Mouse (Mus musculus) erythroid progenitor cell, adult 5-6 weeks (primary cell): ENCODE results near the gene Gm10277. TPM values are rescaled to one million over a fixed set of nuclear protein-coding genes. Genes with fewer than 3 reads are reported as not detected.
A peak's percentile ranks its signal among the peaks of the same experiment; 100 is the strongest.
"Not testable (repeated sequence)": the region's sequence is repeated elsewhere in the genome, so short reads cannot be mapped to it uniquely, and the experiment has no call there.

Experiments
- ATAC-seq: replicated peaks from 2 replicates; pipeline ENCODE4 v1.8.0; 2016; ENCODE audit warnings: moderate number of reproducible peaks, mild to moderate bottlenecking, moderate TSS enrichment, inconsistent platforms; ENCODE audit not compliant: poor library complexity, low FRiP score, severe bottlenecking
- total RNA-seq, 2 experiments: library from RNA; stranded (forward) in 1 of 2; stranded (reverse) in 1 of 2; fragments of 150-400 nt in 1 of 2; fragments of 186-747, 209-891 nt in 1 of 2; gene quantifications; 2 replicates each; pipeline versions ENCODE4 v1.2.3 to v1.2.4; 2015 to 2017; ENCODE audit warnings: low replicate concordance in 2 of 2

Gm10277 gene
- total RNA-seq, 2 experiments from 2014 or later: not detected

DNA sequence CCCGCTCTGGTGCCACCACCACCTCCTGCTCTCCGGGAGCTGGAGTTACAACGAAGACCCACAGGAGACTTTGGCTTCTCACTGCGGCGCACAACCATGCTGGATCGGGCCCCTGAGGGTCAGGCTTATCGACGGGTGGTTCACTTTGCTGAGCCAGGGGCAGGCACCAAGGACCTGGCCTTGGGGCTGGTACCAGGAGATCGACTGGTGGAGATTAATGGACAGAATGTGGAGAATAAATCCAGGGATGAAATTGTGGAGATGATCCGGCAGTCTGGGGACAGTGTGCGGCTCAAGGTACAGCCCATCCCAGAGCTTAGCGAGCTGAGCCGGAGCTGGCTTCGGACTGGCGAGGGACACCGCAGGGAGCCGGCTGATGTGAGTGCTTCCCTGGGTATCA is 9.6 kb downstream of the Gm10277 start:
- no peak for ATAC-seq

DNA sequence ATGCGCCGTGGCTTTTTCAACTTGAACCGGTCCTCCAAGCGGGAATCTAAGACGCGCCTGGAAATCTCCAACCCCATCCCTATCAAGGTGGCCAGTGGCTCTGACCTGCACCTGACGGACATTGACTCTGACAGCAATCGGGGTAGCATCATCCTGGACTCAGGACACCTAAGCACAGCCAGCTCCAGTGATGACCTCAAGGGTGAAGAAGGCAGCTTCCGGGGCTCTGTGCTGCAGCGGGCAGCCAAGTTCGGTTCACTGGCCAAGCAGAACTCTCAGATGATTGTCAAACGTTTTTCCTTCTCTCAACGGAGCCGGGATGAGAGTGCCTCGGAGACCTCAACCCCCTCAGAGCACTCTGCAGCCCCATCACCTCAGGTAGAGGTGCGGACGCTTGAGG is 10.1 kb downstream of the Gm10277 start:
- ATAC-seq: no peak

DNA sequence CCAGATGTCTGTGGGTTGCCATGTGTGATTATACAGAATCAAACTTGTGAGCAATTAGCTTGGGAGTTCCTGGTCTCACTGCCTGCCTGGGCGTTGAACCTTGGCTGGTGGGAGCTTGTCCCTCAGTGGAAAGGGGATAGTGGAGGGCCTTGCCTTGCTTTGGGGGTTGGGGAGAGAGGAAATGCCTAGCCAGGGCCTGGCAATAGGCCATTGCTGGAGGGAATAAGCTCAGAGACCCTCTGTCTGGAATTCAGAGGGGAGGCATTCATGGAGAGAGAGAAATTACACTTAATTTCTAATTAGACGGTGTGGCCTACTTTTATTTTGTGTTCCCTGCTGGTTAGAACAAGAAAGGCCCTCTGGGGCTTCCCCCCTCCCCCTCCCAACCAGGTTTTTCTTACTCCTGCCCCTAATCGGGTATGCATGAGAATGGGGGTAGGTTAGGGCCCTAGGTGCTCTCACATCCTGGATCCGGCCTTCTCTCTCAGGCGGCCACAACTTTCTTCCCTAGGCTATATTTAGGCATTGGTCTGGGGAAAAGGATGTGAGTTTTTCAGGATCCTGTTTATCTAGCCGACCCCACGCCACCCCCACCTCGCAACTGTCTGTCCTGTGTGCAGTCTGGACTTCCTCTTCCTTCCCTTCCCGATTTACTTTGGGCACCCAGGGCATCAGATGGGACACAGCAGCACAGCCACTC is 11.7 kb downstream of the Gm10277 start:
- ATAC-seq: no peak

DNA sequence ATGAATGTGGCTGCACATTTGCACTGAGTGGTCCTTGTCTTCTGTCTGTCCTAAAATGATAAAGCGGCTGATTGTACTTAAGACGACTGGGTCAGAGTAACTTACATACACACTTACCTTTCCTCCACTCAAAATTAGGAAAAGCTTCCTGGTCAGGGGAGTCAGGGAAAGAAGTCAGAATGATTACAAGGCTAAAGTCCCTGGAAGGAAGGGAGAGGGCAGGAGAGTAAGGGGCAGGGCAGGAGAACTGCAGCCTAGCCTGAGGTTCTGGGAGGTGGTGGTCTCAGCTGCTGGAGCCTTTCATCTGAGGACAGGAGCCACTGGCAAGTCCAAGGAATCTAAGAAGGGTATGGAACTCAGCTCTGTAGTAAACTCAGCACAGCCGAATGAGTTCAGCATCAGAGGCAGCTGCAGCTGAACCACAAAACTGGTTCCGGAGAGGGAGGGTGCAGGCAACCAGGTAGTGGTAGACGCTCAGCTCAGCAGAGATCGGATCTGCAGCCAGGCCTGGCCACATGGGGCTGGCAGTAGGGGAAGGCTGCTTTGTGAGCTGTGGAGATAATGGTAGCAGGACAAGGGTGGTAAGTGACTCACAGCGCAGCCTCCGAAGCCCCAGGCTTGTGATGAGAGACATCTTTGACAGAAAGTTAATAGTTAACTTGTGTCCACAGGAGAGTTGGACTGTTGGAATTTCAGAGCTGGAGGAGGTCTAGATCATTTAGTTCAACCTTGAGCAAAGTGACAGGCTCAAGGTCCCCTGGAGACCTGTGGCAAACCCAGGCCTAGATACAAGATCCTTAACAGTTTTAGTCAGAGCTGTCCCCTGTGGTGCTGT is 15.5 kb downstream of the Gm10277 start:
- ATAC-seq: peak; percentile 84

DNA sequence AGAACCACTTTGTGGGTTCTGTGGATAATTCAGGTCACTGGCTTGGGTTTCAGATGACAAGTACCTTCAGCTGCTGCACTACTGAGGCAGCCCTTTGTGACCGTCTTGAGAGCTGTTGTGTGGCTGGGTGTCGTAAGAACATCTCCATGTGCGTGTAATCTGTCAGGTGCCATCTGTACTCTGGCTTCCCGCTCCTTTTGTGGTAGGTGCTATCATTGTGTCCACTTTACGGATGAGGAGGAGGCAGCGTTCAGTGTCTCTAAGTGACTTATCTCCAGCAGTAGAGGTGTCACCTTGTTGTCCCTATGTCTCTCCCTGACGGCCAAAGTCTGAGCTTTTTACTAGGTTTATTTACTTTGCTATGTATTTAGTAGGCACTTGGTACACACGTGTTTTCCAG is 17.2 kb downstream of the Gm10277 start:
- ATAC-seq: no peak

DNA sequence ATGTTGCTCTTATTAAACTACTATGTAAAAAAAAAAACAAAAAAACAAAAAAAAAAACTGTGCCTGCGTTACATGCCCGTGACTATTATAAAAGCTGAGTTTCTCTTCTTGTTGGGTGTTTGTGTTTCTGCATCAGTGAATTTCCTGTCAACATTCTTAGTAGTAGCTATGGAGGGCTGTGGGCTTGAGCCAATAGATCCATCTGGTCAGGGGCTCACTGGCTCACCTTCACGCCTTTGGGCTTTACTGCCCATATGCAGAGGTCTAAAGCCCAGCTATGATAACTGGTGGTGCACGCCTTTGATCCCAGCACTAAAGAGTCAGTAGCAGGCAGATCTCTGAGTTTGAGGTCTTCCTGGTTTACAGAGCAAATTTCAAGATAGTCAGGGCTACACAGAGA is 18.1 kb downstream of the Gm10277 start:
- no peak for ATAC-seq

DNA sequence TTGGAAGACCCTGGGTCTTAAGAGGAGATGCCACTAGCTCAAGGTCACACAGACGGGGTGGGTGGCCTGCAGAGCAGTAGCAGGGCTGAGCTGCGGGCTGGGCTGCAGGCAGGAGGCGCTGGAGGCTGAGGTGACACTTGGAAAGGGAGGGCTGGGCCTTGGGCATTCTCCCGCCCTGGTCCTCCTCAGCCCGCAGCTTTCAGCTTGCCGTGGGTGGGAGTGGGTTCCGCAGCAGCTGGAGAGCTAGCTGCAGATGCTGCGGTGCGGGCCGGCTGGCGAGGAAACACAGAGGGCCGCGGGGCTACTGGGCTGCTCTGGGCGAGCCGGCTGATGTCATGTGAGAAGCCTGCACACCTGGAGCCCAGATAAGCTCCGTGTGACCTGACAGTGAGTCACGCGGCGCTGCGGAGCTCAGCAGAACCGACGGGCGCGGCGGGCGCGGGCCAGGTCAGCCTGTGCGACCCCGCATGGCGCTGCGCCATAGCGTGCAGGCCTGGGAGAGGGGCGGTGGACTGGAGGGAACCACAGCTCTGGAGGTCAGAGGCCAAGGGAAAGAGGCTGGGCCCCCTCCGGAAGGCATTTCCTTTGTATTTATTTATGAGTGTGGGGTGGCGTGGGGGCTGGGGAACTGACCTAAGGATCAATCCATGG is 21.1 kb downstream of the Gm10277 start:
- peak; percentile 73 for ATAC-seq

DNA sequence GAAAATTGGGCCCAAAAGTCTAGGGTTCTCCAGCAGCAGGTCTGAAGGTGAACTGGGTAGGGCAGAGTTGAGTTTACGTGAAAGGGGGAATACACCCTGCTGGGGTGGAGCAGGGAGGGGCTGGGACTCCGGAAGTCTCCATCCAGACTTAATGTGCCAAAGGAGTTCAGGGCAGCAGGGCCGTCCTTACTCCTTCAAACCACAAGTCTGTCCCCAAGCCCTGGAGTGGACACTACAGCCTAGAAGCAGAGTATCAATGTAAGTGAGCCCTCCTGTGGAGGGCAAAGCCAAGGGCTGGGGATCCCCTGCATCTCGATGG is 22.1 kb downstream of the Gm10277 start:
- ATAC-seq: no peak

DNA sequence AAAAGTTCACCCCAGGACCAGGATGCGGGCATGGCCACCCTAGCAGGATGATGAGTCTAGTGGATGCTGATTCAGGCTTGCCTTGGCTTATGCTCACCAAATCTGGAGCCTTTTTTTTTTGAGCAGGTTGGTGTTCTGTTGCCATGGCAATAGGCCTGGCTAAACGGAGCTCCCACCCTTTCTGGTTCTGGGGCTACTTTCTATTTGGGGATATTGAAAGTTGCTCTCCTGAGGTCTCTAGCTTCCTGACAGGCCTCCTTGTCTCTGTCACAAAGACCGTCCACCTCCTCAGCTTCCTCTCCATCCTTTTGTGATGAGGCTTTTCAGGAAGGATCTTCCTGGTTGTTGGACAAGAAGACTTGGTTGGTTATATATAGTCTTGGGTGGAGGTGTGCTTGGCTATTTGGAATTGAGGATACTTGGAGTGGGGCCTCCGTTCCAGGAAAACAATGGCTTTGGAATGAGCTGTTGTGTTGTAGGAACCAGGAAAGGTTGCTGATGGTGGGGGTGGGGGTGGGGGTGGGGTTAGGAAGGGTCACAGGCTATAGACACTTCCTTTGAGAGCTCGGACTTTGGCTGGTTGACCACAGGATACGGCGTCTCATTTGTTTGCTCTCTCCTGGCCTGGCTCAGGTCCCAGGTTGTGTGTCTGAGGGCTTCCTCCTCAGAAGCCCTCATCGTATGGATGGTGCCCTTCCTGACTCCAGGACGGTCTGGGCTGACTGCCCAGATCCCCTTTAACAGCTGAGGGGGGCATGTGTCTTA is 22.7 kb downstream of the Gm10277 start:
- ATAC-seq: no peak

DNA sequence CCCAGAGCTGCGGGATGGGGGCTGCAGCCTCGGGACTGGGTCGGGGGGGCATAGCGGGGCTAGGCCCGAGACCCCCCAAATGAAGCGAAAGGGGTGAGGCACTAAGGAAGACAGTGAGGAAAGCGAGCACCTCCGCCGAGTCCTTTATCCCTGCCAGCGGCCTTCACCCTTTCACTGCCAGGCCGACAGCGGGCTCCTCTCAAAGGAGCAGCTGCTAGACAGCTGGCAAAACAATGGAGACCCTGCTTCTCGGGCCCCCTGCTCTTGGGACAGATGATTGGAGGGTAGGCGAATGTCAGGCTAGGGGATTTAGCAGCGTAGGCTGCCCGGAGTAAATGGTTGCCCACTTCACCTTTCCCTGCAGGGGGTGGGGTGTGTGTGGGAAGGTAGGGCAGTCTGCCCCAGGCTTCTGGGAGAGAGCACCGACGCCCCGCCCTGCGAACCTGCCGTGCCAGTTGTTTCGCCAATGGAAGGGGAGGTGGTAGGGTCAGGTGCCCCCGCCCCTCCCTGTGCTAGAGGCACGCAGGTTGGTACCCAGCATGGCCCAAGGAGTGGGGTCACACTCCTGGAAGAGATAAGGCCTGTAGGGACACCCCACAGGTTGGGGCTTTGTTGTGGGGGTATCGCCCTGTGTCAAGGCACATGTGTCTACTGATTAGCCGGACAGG is 23.7 kb downstream of the Gm10277 start:
- ATAC-seq: peak; percentile 63

DNA sequence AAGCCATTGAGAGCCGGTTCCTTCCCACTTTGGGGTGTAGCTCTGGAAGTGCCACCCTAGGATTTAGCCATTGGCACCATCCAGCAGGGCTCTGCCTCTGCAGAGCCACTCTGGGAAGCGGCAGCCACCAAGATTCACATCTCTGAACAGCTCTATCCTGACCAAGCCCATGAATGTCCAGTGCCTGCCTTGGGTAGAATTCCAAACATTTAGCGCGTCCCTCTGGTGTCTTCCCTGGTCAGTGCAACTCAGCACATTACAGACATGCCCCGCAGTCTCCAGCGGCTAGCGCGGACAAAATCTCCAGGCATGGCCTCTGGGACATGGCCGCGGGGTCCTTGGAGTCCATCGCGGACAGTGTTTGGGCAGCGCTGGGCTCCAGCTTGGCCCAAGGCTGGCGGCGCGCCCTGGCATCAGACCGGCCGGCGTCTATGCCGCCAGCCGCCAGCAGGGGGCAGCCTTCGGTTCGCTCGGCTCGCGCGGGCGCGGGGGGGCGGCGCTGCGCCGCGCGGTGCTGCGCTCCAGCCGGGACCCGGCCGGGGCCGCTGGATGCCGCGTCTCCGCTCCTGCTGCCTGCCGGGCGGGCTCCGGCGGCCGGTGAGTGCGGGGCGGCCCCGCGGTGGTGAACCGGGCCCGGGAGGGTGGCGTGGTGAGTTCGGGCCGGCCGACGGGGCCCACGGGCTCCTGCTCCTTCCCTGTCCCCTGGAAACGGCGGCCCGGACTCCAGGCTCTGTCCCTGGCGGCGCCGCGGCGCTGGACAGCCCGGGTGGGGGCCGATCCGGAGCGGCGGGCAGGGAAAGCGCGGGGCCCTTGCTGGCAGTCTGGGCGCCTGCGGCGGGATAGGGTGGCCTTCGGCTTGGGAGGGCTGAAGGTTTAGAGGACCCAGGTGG is 24.5 kb downstream of the Gm10277 start, which contains the start of gene Myo18a:
TSS of gene Myo18a (plus strand) at position 464 of the 890 bp plus-strand sequence.
- ATAC-seq: peak; percentile 66

DNA sequence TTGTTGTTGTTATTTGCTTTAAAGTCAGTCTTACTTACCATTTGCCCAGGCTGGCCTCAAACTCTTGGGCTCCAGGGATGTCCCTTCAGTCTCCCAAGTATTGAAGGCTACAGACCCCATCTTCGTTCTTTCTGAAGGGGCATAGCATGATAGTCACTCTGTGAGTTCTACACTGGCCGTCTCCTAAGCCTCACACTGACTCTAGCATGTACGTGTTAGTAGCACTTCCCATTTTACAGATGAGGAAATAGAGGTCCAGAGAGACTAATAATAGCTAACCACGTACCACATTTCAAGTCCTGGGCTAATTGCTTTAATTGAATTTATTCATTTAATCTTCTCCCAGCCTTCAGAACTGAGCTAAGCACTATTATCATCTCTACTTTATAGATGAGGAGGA is 27.5 kb downstream of the Gm10277 start:
- ATAC-seq: no peak

DNA sequence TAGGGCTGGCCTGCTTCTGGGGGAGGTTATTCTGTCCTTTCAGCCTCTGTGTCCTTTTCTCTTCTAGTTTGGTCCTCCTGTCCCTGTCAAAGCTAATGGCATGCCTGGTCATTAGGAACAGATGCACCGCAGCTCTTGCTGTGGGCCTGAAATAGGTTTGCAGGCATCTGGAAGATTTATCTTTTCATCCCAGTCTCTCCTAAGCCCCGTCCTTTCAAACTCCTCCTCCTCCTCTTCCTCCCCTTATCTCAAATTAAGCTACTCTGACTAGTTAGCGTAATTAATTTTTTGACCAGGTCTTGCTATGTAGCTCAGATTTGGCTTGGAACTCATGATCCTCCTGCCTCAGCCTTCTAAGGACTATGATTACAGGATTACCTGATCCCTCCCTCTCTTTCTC is 34.1 kb downstream of the Gm10277 start:
- peak; percentile 73 for ATAC-seq

DNA sequence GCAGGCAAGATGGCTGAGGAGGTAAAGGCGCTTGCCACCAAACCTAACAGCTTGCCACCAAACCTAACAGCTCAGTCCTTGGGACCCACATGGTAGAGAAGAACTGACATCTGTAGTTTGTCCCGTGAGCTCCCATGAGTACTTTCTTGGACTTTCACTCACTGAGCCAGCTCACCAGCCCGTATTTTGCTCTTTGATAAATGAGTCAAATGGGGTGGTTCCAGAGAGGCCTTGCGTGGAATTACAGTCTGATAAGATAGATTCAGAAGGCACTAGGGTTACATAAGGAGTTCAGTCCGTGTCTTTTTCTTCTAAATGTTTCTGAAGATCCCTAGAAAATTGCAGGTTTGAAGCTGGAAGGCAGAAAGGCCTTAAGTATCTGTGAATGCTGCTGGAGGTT is 35.0 kb downstream of the Gm10277 start:
- peak; percentile 83 for ATAC-seq

DNA sequence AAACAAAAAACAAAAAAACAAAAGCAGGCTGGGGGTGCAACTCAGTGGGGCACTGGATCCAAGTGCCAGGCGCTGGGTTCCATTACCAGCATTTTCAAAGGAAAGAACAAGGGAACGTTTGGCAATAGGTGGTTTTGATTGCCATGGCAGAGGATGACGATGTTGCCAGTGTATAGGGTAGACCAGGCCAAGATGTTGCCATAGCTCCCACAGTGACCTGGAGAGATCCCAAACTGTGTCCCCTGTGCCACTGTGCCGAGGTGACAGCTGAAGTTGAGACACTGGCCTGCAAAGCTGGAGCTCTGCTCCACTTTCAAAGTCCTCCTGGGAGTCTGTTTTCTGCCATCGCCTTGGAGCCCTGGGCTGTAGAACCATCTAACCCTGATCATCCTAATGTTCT is 38.6 kb downstream of the Gm10277 start:
- no peak for ATAC-seq

DNA sequence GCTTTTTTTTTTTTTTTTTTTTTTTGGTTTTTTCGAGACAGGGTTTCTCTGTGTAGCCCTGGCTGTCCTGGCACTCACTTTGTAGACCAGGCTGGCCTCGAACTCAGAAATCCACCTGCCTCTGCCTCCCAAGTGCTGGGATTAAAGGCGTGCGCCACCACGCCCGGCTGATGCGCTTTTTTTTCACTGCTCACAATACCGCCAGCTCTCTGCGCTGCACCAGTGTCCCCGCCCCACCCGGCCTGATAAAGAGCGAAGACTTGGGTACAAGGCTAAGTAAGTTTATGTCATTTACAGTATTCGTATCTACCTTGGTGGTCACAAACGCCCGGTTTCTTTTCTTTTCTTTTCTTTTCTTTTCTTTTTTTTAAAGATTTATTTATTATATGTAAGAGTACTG is 40.4 kb downstream of the Gm10277 start:
- not testable (repeated sequence) for ATAC-seq

DNA sequence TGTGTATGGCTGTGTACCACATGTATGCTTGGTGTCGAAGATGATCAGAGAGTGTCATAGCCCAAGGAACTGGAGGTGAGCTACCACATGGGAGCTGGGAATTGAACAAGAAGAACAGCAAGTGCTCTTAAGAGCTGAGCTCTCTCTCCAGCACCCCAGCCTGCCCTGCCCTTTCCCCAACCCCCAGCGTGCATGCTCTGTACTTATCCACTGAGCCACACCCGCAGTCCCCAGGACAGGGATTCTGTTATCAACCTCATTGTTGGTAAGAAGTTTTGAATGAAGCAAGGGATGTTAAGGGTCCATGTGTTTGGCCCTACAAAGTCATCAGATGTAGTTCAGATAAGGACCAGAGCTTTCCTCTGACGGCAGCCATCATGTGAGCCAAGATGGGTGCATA is 40.9 kb downstream of the Gm10277 start:
- ATAC-seq: no peak

DNA sequence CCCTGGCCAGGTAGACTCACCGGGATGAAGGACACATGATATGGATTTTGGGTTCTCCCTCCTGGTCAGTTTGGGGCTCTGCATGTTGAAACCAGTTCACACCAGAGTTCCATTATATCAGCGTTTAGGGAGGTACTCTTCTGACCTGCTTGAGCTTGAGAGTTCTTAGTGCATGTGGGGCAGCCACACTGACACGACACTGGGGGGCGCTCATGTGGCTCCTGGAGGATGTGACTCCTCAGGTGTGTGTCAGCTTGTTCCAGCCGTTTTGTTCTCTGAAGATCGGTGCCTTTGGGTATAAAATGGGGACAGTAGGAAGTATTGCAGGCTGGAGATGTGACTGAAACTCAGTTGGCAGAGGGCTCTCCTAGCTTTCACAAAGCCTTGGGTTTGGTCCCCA is 43.6 kb downstream of the Gm10277 start:
- ATAC-seq: peak; percentile 67; the same call in 1 of the 2 replicates

DNA sequence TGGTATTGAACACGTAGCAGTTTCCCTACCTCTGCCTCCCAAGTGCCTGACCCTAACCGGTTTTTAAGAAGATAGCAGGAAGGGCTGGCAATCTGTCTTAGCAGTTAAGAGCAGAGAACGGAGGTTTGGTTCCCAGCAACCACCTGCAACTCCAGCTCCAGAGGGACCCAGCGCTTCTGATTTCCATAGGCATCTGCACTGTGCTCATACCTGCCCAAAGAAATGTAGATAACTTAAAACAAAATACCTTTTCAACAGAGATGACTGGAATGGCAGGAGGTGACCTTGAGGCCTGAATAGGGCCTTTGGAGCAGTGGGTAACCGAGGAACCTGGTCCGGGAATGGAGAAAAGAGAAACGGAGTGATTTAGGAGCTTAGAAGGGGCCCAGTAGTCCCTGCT is 49.0 kb downstream of the Gm10277 start:
- ATAC-seq: no peak
